Mouse (Mus musculus) kidney, embryonic 15.5 days (tissue): ENCODE results near the gene Ugt1a9. TPM values are rescaled to one million over a fixed set of nuclear protein-coding genes. Genes with fewer than 3 reads are reported as not detected.

Source experiments
- ATAC-seq: fragments of 200-750 bp; cut with Nextera tagmentation; replicated peaks from 2 replicates; pipeline ENCODE4 v1.8.0; 2017; ENCODE audit warnings: moderate TSS enrichment; ENCODE audit not compliant: low FRiP score
- H3K27ac ChIP-seq: fragments of 300-500 bp; sonication (generic); 2 replicates; pipeline ENCODE4 v1.5.1; 2015; ENCODE audit warnings: mild to moderate bottlenecking, inconsistent platforms
- H3K27me3 ChIP-seq: fragments of 300-500 bp; sonication (generic); 2 replicates; pipeline ENCODE4 v1.6.1; 2015; ENCODE audit warnings: inconsistent platforms
- H3K36me3 ChIP-seq: fragments of 300-500 bp; sonication (generic); 2 replicates; pipeline ENCODE4 v1.6.1; 2015; ENCODE audit warnings: inconsistent platforms
- H3K4me1 ChIP-seq: fragments of 300-500 bp; sonication (generic); 2 replicates; pipeline ENCODE4 v1.6.1; 2015; ENCODE audit warnings: inconsistent platforms
- H3K4me2 ChIP-seq: fragments of 300-500 bp; sonication (generic); 2 replicates; pipeline ENCODE4 v1.6.1; 2015; ENCODE audit warnings: moderate library complexity, mild to moderate bottlenecking, inconsistent platforms
- H3K4me3 ChIP-seq: fragments of 300-500 bp; sonication (generic); replicated peaks from 2 replicates; pipeline ENCODE4 v1.5.1; 2015; ENCODE audit warnings: mild to moderate bottlenecking, inconsistent platforms
- H3K9ac ChIP-seq: fragments of 300-500 bp; sonication (generic); 2 replicates; pipeline ENCODE4 v1.6.1; 2015; ENCODE audit warnings: mild to moderate bottlenecking, inconsistent platforms
- H3K9me3 ChIP-seq: fragments of 300-500 bp; sonication (generic); replicated peaks from 2 replicates; pipeline ENCODE4 v1.6.1; 2016; ENCODE audit warnings: inconsistent platforms
- WGBS: fragments of 180-500 bp; shearing (Covaris S2); methylation state at CpG from one replicate; pipeline ENCODE4 v1.1.7; 2015; ENCODE audit warnings: mixed read lengths; 5-methylcytosine and 5-hydroxymethylcytosine counted together
- polyA plus RNA-seq: library from polyadenylated mRNA; unstranded; fragments of >200 nt; fragmentation: Nextera tagmentation; extraction: Ambion mirVana; gene quantifications from 2 replicates; pipeline ENCODE4 v1.2.1, GENCODE M21; 2015

Ugt1a9 gene
- polyA plus RNA-seq, 1 experiment from 2014 or later: 4.7 TPM

GRCm38 (mm10) chr1:88260114-88260513 is 189.5 kb downstream of the Ugt1a9 start:
- no peak overlapping the region for H3K9ac ChIP-seq
- H3K4me2 ChIP-seq: no peak overlapping the region
- no peaks in the 10 kb centered on the region for H3K27me3 ChIP-seq
- H3K4me1 ChIP-seq: peaks cover 20% of the 10 kb centered on the region
- peaks cover 55% of the 10 kb centered on the region for H3K36me3 ChIP-seq
- peaks cover 15% of the 10 kb centered on the region; the same call in 1 of the 2 replicates for H3K9me3 ChIP-seq
- 73% methylated on average over 6 of the region's 6 CpGs for WGBS
- no peak overlapping the region for H3K4me3 ChIP-seq
- no peak overlapping the region for H3K27ac ChIP-seq
- peak; percentile 19; the same call in 1 of the 2 replicates for ATAC-seq

DNA sequence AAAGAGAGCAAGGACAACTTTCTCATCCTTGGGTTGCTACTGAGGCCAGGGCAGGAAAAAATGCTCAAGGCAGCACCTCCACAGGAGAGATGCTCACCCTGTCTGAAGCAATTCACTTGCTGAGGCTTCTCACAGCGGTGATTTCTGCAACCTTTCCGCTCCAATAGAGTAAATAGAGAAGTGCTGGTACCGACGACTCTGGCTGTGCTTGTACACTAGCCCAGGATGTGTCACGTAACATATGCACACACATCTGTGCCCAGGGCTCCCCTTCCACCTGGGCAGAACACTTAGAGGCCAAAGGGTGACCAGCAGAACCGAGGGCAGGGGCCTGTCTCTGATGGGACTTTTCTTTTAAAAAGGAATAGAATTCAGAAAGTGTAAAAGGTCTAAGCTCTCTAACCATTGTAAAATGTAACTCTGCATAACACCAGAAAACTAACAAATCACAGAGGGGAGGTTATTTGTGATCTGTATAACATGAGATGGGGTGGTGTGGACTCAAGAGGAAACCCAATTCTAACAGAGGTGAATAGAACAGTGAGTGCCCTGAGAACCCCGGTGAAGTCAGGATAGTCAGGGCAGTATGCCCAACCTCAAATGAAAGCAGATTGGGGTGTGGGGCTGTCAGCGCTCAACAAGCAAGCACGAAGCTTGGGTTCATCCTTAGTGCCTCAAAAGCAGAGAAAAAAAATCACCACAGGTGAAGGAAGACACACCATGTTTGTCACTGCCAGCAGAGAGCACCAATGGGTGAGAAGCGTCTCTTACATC is 190.2 kb downstream of the Ugt1a9 start:
- Histone ChIP-seq H3K36me3 (peaks cover 62% of the 10 kb centered on the region), H3K9me3 (0 out of 2 replicates have a peak, but pooled peaks cover 12% of the 10 kb centered on the region), H3K27me3 (no peaks in the 10 kb centered on the region), H3K9ac (no peak overlapping the region), H3K27ac (no peak overlapping the region), H3K4me2 (no peak overlapping the region), H3K4me3 (no peak overlapping the region), H3K4me1 (peaks cover 20% of the 10 kb centered on the region)
- 82% methylated on average over 10 of the region's 10 CpGs for WGBS
- ATAC-seq: no peak

DNA sequence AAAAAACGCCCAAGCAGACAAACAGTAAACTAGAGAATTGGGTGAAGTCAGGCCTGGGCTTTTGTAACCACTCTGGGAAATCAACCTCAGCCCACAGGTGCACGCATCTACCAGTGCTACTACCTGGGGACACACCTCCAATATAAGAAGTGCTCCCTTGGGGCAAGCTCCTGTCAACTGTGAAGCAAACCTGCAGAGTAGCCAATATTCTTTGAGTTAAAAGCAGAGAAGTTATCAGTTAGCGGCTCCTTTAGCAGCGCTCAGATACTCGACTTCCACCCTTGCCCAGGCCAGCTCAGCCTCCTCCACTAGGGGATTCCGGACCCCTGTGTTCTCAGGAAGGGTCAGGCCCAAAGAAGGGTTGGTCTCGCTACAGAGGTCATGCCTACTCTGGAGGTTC is 191.1 kb downstream of the Ugt1a9 start:
- Histone ChIP-seq H3K27me3 (no peaks in the 10 kb centered on the region), H3K4me3 (no peak overlapping the region), H3K27ac (no peak overlapping the region), H3K36me3 (peaks cover 71% of the 10 kb centered on the region), H3K4me2 (no peak overlapping the region), H3K4me1 (peaks cover 20% of the 10 kb centered on the region), H3K9ac (no peak overlapping the region), H3K9me3 (0 out of 2 replicates have a peak, but pooled peaks cover 5% of the 10 kb centered on the region)
- 84% methylated on average over 7 of the region's 7 CpGs for WGBS
- ATAC-seq: no peak

GRCm38 (mm10) chr1:88262255-88262654 is 191.7 kb downstream of the Ugt1a9 start:
- WGBS: 62% methylated on average over 4 of the region's 4 CpGs
- H3K4me3 ChIP-seq: no peak overlapping the region
- 0 out of 2 replicates have a peak, but pooled peaks cover 2% of the 10 kb centered on the region for H3K9me3 ChIP-seq
- H3K4me1 ChIP-seq: peaks cover 20% of the 10 kb centered on the region
- no peak overlapping the region for H3K9ac ChIP-seq
- peaks cover 77% of the 10 kb centered on the region for H3K36me3 ChIP-seq
- no peak for ATAC-seq
- no peak overlapping the region for H3K27ac ChIP-seq
- no peaks in the 10 kb centered on the region for H3K27me3 ChIP-seq
- H3K4me2 ChIP-seq: no peak overlapping the region

GRCm38 (mm10) chr1:88262961-88263360 is 192.4 kb downstream of the Ugt1a9 start:
- H3K9ac ChIP-seq: no peak overlapping the region
- WGBS: 75% methylated on average over 6 of the region's 6 CpGs
- H3K4me2 ChIP-seq: no peak overlapping the region
- H3K27me3 ChIP-seq: no peaks in the 10 kb centered on the region
- H3K9me3 ChIP-seq: no peaks in the 10 kb centered on the region
- no peak overlapping the region for H3K27ac ChIP-seq
- H3K36me3 ChIP-seq: peaks cover 84% of the 10 kb centered on the region
- H3K4me1 ChIP-seq: peaks cover 20% of the 10 kb centered on the region
- H3K4me3 ChIP-seq: no peak overlapping the region
- no peak for ATAC-seq

DNA sequence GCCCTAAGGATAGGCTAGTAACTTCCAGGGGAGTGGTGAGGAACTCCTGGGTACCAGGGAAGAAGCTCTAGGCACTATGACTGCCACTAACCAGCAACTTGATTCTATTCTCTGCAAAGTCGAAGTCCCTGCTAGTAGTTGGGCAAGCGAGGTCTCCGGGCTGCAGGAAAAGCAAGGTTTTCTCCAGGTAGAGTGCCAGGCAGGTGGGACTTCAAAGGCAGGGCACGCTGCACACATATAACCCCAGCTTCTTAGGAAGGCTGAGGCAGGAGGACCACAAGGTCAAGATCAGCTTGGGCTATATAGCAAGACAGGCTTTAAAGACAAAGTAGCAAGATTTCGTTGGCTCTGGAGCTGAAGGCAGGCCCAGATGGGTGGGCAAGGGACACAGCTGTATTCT is 193.2 kb downstream of the Ugt1a9 start:
- no peak overlapping the region for H3K27ac ChIP-seq
- WGBS: 91% methylated on average over 5 of the region's 5 CpGs
- H3K4me1 ChIP-seq: peaks cover 20% of the 10 kb centered on the region
- H3K36me3 ChIP-seq: peaks cover 92% of the 10 kb centered on the region
- H3K27me3 ChIP-seq: no peaks in the 10 kb centered on the region
- ATAC-seq: no peak
- no peaks in the 10 kb centered on the region for H3K9me3 ChIP-seq
- no peak overlapping the region for H3K4me3 ChIP-seq
- H3K4me2 ChIP-seq: no peak overlapping the region
- no peak overlapping the region for H3K9ac ChIP-seq

GRCm38 (mm10) chr1:88264237-88264868 is 193.8 kb downstream of the Ugt1a9 start:
- WGBS: 85% methylated on average over 7 of the region's 7 CpGs
- no peak for ATAC-seq
- H3K27me3 ChIP-seq: no peaks in the 10 kb centered on the region
- H3K9ac ChIP-seq: no peak overlapping the region
- no peak overlapping the region for H3K27ac ChIP-seq
- H3K4me2 ChIP-seq: no peak overlapping the region
- H3K4me1 ChIP-seq: peaks cover 16% of the 10 kb centered on the region
- no peak overlapping the region for H3K4me3 ChIP-seq
- peaks cover 98% of the 10 kb centered on the region for H3K36me3 ChIP-seq
- no peaks in the 10 kb centered on the region for H3K9me3 ChIP-seq

GRCm38 (mm10) chr1:88264869-88265240 is 194.3 kb downstream of the Ugt1a9 start:
- peaks cover 11% of the 10 kb centered on the region for H3K4me1 ChIP-seq
- peaks cover 100% of the 10 kb centered on the region for H3K36me3 ChIP-seq
- no peaks in the 10 kb centered on the region for H3K27me3 ChIP-seq
- H3K9me3 ChIP-seq: no peaks in the 10 kb centered on the region
- WGBS: 75% methylated on average over 4 of the region's 4 CpGs
- no peak overlapping the region for H3K9ac ChIP-seq
- no peak for ATAC-seq
- H3K4me2 ChIP-seq: no peak overlapping the region
- no peak overlapping the region for H3K27ac ChIP-seq
- no peak overlapping the region for H3K4me3 ChIP-seq

DNA sequence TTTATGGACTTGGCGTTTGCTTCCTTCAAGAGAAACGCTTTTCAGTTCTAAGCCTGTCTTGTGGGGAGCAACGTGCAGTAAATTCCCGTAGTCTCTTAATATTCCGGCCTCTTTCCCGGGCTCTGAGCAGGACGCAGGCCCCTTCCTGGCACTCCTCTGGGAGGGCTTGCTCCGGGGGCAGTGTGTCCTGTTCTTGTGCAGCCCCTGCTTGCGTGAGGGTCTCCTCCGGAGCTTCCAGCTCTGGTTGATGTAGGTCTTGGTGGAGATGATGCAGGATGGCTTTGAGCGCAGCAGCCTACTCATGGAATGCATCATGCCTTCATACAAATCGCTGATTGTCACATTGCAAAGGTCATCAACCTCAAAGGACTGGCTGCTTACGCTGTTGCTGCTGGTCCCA is 195.5 kb downstream of the Ugt1a9 start:
- WGBS: 87% methylated on average over 13 of the region's 13 CpGs
- Histone ChIP-seq H3K36me3 (peaks cover 91% of the 10 kb centered on the region), H3K9ac (no peak overlapping the region), H3K27ac (no peak overlapping the region), H3K27me3 (no peaks in the 10 kb centered on the region), H3K4me1 (0 out of 2 replicates have a peak, but pooled peaks cover 7% of the 10 kb centered on the region), H3K4me3 (no peak overlapping the region), H3K9me3 (no peaks in the 10 kb centered on the region), H3K4me2 (no peak overlapping the region)
- ATAC-seq: no peak

- Histone ChIP-seq H3K4me1 (0 out of 2 replicates have a peak, but pooled peaks cover 3% of the 10 kb centered on the region), H3K27me3 (no peaks in the 10 kb centered on the region), H3K4me3 (no peak overlapping the region), H3K9me3 (no peaks in the 10 kb centered on the region), H3K4me2 (no peak overlapping the region), H3K27ac (no peak overlapping the region), H3K36me3 (peaks cover 91% of the 10 kb centered on the region), H3K9ac (no peak overlapping the region)
- 93% methylated on average over 6 of the region's 6 CpGs for WGBS
- ATAC-seq: no peak
These were observed 196.9 kb downstream of the Ugt1a9 start for GRCm38 (mm10) chr1:88267489-88267888.

- Histone ChIP-seq H3K36me3 (peaks cover 91% of the 10 kb centered on the region), H3K4me2 (no peak overlapping the region), H3K9me3 (no peaks in the 10 kb centered on the region), H3K27me3 (no peaks in the 10 kb centered on the region), H3K4me1 (no peaks in the 10 kb centered on the region), H3K4me3 (no peak overlapping the region), H3K9ac (no peak overlapping the region), H3K27ac (no peak overlapping the region)
- no peak for ATAC-seq
- WGBS: 86% methylated on average over 6 of the region's 6 CpGs
These were observed 197.5 kb downstream of the Ugt1a9 start for GRCm38 (mm10) chr1:88268070-88268469.
